Mouse (Mus musculus) mesoderm, embryonic 11.5 days (tissue): ENCODE measurements at regions not wholly inside any gene's neighbourhood (a gene's known extent, or its start where the extent isn't known, plus 50 kb on each side); places are given as distances from the start of the nearest gene placed in this dataset.

ENCODE experiments used
- DNase-seq: peaks from one replicate; pipeline ENCODE4 v3.0.0-alpha.2; 2012; ENCODE audit warnings: low read depth, low spot score

DNA sequence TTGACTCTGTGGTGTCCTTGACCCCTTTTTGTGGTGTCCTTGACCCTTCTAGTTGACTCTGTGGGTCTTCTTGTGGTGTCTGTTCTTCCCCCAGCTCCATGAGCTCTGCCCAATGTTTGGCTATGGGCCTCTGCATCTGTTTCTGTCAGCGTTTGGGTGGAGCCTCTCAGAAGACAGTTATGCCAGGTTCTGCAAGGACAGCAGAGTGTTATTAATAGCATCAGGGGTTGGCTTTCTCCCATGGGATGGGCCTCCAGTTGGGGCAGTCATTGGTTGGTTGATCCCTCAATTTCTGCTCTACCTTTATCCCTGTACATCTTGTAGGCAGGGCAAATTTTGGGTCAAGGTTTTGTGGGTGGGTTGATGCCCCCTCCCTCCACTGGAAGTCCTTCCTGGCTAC, 138.8 kb downstream of the Tex29 start:
- DNase-seq = no peak

DNA sequence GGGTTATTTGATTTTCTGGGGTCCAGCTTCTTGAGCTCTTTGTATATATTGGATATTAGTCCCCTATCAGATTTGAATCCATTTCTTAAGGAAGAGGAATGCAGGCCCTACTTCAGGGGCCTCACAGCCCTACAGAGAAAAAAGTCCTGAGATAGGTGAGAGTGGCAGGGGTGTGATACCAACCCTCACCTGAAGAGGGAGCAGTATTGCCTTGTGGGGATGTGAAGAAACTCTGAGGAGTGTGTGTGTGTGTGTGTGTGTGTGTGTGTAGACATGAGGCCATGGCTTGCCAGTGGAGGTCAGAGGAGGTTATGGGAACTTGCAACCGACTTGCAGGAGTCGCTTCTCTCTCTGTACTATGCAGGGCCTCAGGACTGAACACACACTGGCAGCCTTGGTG, 141.2 kb downstream of the Tex29 start:
- no peak for DNase-seq

DNA sequence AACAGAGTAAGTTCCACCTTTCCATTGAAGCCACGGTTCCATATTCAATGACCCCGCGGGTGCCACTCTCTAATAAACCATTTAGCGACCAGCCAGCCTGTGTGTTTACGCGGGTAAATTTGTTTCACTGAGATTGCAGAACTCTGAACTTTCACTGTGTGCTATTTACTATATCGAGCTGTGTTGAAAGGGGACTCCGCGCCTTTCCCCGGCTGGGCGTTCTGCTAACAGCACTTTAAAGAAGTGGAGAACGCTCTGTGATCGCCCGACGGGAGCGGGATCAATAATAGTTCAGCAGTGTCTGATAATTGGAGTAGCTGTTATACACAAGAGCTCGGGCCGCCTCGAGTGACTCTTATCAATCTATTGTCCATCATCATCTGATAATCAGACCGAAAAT, 149.8 kb downstream of the Tex29 start:
- DNase-seq = no peak

DNA sequence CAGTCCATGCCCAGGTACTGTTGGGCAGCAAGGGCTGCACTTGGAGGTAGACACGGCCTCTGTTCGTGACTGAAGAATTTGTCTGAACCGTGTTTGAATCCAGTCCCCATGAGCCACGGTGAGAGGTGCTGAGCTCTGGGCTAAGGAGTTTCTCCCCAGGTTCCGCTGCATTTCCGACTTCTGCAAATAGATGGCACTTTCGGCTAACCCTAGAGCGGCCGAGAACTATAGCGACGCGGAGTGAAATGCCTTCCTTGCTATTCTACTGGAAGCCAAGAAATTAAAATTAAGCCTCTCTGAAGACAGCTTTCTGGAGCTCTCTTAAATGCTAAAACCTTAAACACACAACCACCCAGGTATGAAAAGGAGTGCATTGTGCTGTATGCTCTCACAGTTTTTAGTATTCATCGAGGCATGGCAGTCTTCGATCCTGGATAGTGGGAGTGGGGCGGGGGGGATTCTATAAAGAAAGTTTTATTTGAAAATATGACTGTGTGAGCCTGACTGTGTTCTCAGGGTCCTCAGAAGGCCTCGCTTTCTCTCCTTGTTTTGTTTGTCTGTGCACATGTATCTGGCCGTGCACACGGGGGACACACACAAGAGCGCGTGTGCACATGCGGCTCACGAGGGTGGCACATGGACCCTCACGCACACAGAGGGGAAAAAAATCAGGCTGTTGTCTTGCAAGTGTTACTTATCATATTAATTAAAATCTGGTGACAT, 159.6 kb downstream of the Tex29 start:
- DNase-seq = peak; percentile 59

DNA sequence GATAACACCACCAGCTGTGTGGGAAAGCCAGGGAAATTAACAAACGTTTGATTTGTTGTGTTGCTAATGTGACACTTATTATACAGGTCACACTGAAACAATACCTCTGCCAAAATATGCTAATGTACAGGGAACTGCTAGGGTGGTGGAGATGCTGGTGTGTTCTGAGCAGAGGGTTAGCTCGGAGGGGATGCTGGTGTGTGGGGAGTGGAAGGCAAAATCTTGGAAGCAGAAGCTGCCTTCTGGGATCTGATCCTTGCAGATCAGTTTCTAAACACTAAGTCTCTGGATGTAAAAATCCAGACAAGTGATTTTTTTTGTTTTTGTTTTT, 160.2 kb downstream of the Tex29 start:
- DNase-seq = no peak

DNA sequence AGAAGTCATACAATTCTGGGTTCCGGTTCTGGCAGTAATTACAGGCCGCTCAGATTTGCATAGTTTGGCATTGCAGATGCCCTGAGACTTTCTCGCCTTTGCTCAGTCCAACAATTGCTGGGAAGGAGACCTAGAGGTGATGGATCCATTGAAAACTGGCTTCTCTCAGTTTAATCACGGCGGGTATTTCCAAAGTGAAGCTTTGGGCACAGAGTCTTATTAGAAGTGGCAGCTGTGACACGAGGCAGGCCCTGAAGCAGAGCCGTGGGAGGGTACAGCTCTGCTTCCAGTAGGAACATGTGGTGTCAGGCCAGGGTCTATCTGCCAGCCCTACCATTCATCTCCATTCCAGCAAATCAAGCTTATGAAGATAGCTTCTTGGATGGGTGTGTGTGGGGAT, 164.0 kb downstream of the Tex29 start:
- no peak for DNase-seq

DNA sequence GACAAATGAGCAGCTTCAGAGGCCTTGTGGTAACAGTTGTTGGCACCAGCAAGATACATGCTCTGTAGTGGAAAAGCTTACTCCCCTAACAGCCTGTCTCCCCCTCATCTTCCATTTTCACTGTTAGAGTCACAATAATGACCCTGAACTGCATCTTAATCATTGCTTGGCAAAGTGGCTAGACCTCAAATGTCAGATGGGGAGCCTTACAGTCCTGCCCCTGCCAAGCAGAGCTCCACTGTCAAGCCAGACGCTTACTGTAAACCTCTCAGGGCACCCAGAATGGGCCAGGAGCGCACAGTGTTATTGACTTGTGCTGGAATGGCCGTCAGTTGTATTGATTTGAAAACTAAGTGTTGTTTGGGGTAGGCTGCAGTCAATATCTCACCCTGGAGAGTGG, 172.5 kb downstream of the Tex29 start:
- DNase-seq = no peak

DNA sequence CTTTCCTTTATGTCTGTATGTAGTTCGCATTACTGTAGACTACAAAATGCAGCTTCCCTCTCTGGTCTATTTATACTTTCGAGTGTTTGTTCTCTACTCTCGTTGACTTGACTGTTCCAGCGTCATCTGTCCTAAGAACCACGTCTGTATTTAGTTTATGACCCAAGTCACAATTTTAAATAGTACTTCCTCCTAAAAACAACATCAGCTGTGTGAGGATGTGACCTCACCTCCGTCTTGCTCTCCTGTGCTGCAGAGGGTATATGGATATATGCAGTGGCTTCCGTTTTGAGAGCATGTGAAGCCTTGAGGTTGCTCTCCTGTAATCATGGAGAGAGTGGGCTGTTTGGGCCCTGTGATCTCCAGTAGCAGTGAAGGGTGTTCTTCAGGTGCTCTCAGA, 177.5 kb downstream of the Tex29 start:
- DNase-seq = no peak

DNA sequence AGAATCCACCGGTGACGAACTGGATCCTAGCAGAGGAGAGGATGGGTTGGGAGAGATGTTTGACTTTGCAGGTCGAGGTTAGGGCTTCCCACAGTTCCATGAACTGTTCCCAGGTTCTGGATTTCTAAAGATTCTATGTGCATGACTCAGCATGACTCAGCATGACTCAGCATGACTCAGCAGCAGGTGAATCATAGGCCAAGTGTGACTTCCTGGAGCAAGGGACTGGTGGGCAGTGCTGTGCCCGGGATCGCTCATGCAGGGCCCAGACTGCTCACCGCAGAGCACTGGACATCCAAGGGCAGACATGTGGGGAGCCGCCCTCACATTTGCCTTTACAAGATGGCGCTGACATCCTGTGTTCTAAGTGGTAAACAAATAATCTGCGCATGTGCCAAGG, 179.0 kb downstream of the Tex29 start:
- no peak for DNase-seq

DNA sequence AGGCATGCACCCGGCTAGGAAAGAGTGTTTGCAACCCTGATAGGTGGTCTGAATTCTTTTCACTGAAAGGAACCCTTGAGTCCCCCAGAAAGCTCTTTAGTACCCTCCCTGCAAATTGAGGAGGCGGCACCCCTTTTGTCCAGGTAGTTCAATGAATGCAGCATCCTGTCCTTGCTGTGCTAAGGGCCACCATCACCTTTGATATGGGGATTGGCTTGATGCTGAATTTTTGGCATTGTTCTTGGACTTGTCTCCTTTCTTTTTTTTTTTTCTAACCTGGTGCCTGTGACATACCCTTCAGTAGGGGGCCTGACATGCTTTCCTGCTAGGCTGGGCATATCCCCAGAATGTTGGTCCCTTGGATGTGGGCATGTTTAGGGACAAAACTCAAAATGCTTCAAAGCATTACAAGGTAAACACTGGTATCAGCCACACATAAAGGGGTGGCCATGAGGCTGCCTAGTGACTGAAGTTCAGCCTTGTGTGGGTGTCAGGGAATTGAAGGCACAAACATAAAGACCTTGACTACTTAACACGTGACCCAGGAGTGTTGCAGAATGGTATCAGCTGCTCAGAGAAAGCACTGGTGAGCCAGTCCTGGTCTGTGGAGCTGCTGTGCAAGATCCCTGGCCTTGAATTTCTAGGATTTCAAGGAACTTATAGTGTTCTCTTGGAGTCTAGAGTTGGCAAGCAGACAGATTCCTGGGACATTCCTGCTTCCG, 183.6 kb downstream of the Tex29 start:
- DNase-seq = no peak

DNA sequence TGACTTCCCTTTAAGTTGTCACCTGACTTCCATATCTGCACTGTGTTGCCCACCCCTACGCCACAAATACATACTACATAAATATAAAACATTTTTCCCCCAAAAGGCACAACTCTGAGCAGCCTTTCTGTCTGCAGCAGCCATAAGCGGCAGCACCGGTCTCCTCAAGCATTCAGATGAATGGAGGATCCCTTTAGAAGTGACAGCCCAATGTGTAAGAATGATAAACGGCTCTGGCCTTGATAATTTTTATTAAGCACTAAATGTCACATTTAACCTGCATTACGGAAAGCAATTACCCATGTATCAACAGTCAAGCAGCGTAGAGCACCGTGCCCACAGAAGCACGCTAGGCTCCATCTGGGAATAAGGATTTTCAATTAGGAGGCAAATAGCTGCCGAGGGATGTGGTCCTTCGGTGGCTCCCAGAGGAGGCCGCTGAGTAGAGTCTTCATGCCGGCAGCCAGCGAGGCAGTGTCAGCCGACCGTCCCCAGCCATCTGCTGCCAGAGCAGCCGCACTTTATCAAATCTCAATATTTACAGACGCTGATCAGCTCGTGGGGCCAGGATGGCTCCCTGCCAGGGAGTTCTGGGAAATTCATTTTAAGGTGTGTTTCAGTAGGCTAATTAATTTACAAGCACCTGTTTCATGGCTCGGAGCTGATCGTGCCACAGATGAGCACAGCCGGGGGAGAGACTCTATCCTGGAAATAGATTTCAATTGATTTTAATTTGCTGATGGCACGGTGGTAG, 190.3 kb downstream of the Tex29 start:
- peak; percentile 51 for DNase-seq

DNA sequence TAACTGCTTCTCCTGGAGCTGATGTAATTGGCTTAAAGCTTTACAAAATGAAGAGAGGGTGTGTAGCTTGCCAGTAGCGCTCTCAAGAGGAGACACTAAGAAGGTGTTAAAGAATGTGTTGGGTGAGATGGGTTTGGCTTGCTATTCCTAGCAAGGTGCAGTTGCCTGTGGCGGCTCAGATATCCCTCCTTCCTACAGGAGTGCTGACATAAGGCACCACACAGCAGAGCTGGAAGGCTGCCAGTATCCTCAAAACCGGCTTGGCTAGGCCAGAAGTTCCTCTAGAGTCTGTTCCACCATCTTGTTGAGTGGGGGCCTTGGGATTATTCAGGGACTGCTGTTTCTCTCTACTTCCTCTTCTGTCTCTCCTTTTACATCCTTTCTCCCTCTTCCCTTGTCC, 191.5 kb downstream of the Tex29 start:
- DNase-seq = no peak

DNA sequence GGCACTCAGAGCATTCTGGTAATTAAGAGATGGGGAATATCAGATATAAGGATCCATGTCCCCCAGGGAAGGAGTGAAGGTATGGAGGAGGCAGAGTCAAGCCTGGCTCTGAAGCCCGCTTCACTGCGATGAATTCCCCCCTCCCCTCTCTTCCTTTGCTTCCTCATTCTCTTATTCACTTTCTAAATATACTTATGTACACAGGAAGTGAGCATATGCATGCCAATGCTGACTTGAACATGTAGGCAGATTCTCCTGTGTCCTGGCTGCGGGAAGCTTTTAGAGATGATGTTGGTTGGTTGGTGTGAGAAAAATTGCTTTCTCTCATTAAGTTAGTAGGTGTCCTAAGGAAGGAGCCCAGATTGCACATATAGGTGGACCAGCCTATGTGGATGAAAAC, 192.1 kb downstream of the Tex29 start:
- no peak for DNase-seq

DNA sequence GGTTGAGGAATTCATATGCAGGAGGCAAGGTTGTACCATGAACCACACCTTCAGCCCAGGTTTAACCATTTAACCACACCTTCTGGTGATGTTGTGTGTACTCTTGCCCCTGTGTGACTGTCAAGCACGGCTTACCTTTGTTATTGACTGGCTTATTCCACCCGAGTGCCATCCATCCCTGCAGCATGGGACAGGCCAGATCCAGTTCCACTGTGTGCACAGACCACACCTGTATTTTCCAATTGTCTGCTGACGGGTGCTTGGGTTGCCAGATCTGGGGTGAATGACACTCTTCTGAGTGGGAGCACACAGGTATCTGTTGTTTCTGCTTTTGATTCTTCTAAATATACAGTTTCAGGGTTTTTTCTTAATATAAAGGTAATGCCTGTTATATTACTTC, 196.1 kb downstream of the Tex29 start:
- DNase-seq = no peak

DNA sequence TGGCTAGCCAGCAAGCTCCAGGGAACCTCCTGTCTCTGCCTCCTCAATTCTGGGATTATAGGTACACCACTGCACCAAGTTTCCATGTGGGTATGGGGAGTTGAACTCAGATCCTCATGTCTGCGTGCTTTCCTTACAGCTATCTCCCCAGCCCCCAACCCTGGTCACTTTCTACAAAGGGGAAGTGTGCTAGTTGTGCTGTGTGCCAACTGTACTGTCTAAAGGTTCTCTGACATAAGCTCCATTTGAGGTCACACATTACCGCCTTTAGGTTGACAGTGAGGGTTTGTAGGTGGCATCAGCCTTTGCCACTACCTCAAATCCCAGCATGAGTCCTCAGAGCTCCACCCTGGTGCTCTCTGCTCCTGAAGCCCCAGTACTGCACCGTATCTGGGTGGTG, 200.7 kb downstream of the Tex29 start:
- DNase-seq = no peak

DNA sequence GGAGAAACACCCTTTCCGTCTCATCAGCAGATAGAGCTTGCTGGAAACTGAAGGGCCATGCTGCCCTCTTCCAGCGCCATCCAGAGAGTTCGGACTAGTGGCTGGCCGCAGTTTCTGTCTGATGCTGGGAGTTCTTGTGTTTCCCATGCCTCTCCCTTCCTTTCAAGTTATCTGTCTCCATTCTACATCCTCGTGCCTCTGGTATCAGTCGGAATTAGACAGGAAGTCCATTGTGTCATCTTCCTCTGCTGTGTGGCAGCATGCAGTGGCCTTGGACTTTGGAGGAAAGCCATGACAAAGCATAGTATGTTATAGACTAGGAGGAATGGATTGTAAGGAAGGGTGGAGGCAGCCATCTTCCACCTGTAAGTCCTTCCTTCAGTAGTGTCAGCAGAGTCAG, 201.4 kb downstream of the Tex29 start:
- no peak for DNase-seq

DNA sequence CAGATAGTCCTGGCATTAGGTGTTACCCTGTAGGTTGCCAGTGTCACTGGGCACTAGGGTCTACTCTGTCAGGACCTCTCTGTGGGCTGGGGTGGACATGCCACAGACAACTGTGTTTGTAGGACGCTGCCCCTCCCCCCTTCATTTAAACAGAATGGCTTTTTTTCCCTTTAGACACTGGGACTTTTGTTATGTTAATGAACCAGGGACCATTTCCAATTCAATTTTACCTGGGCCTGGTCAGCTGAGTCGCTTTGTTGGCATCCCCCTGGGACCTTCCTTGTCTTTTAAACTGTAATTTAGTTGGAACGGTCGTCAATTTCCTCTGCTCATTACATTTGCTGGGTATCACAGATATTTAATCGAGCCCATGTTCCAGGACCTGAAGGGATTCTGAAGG, 210.6 kb downstream of the Tex29 start:
- DNase-seq = peak; percentile 22

DNA sequence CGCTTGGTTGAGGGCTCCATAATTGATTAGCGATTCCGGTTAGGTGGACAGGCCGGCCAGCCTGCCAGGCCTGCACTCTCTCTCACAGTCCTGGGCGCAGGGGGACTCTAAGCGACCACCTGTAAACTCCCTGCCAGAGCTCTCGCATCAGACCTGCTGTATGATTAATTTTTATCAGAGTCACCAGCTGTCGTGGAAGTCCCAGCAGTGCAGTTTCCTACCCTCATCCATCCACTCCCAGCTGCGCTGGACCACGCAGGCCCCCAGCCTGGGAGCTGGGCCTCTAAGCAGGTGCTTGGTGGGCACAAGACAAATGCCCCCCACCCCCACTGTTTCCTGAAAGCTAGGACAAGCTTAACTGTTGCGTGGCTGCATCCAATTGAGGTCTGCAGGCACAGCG, 211.1 kb downstream of the Tex29 start:
- peak; percentile 46 for DNase-seq

DNA sequence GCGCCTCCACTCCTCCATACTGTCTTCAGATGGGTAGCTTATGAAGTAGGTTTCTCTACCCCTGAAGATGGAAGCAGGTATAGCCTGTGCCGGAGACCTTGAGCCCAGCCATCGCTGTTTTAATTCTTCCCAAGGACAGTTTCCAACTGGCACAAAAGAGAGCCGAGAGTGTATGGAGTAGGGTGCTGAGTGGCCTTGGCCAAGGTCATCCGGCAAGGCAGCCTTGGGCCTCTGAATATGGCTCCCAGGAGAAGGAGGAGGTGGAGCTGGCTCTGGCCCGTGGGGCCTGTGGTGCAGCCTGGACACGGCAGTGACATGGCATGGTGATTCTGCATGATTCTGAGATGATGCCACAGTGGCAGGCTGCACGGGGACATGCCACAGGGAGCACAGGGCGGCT, 215.7 kb downstream of the Tex29 start:
- DNase-seq = no peak

DNA sequence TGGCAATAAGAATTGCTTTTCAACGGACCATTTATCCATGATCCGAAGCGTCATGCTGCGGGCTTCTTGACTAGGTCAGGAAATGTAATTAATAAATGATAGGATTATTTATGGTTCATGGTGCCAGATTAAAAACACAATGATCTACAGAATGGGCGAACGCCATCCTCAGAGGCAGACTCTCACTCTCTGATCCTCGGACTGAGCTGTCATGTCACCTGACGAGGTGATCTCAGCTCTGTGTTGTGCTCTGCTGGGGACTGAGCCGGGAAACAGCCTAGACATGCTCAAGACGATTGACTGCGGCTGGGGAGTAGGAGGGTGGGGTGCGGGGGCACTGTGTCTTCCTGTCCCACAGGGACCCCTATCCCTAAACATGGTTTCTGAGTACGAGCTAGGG, 217.4 kb upstream of the A230072I06Rik start:
- no peak for DNase-seq

DNA sequence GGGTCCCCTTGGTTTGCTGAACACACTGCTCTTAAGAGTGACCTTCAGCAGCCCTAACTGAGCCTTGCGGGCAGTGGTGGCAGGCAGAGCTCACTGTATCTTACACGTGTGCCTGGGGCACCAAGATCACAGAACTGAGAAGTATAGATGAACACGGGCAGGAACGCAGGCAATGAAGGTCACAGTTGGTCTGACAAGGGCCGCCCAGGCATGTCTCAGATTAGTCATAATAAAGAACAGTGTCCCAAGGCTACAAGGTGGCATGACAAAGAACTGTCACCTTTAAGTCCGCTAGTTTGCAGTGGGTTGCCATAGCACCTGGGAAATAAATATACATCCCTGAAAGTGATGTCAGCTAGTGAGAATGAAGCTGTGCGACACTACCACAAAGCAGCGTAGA, 215.9 kb upstream of the A230072I06Rik start:
- no peak for DNase-seq

DNA sequence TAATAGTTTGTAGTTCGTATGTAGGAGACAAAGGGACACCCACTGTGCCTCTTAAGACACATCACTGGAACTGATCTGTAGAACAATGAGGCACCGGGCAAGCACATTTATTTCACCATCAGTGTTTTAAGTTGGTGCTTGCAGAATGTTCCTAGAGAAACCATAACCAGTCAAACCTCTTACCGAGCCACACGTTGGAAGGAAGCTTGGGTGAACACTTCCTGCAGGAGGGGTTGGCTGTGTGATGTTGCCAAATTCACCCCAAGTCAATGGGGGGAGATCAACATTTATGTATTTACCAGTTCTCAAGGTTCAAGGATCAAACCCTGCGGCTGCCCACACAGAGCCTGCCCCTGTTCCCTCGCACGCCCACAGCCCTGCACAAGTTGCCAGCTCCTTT, 214.0 kb upstream of the A230072I06Rik start:
- no peak for DNase-seq

DNA sequence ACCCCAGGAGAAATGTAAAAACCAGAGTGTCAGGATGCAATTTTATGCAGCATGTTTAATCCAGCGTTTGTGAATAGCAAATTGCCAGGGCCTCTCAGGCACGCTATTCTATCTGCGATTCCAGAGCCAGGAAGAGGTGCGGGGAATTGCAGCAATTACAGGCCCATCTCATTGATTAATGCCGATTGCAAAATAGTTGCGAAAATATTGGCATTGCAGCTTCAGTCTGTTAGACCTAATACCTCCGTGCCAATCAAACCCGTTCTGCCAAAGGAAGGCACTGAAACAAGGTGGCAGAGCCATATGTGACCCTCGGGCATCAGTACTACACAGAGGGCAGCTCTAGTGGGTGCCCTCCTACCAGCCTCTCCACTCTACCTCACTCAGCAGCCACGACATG, 212.2 kb upstream of the A230072I06Rik start:
- no peak for DNase-seq
